Mouse (Mus musculus) retina, embryonic 14.5 days (tissue): ENCODE measurements at regions not wholly inside any gene's neighbourhood (a gene's known extent, or its start where the extent isn't known, plus 50 kb on each side); places are given as distances from the start of the nearest gene placed in this dataset.

Experiments
- DNase-seq: peaks from one replicate; pipeline ENCODE4 v3.0.0-alpha.2; 2015; ENCODE audit warnings: low spot score

DNA sequence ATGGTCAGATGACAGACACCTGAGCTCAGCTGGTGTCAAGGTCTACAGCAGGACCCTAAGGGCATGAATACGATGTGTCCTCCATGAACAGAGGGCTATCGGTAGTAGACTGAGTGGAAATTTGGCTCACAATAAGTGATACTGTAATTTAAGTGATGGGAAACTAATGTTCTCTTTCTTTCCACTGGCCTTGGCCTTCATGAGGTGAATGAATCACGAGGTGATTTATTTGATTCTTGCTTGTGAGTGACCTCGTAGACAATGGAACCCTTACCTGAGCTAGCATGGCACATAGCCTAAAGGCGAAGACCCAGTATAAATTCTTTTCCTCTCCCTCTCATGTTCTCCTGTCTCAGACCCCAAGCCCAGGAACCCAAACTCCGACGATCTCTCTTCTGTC is 54.1 kb upstream of the Gm5148 start:
- DNase-seq, result no peak

DNA sequence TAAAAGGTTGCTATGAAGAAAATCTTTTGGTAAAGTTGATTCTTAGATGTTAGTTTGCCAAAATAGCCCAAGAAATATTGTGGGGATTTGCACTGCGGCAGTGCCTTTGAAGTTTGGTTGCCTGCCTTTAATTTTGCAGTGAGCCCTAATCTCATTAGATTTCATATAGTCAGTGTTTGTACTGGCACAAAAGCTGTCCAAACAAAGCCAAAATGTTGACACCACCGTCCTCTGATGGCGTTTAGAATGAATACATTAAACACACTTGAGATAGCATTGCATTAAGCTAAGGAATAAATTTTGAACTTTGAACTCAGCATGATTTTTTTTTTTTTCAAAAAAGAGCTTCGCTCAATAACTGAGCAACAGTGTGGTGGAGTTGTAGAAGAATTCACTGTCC is 51.9 kb upstream of the Gm5148 start:
- DNase-seq, result no peak
